Mouse (Mus musculus): ENCODE measurements around the gene Nit2.

DNA sequence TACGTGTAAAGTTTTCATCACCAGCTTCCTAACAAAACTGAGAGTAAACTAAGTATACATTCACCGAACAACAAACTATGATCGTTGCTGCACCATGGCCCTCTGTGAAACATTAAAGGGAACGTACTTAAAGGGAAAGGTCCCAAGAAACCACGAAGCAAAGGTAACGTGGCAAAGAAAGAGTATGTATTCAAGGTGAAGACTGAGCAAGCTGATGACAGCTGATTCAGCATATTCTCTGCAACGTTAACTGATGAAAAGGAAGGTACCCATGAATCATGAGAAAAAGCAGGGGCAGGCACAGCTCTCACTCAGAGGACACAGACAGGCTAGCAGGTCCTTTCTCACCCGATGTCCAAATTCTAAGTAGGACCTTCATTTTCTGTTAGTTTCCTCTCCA is 23.2 kb upstream of the Nit2 start:
- TF ChIP-seq CTCF (IDR thresholded peaks at IDR 0.05; ENCODE audit: extremely low read depth, insufficient read length, insufficient replicate concordance, low read depth, low read length) (no peak), POLR2A (IDR thresholded peaks at IDR 0.05; ENCODE audit: low read depth, low read length) (no peak)
